Mouse (Mus musculus): ENCODE results near the gene Srprb.

DNA sequence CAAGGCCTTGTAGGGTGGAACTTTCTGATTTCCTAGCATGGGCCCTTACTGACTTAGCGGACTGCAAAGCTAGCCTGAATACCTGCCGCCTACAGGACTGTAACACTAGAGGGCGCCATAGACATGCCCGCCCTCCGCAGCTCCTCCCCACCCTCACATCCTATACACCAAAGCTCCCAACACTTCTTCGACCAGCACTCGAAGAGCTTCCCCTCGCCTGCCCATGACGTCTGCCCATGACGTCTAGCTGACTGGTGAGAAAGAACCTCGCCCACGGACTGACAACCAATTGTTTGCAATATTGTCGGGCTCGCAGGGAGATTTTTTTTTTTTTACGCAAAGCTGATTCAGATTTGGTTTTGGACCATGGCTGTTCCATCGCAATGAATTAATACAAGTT is 5.9 kb upstream of the Srprb start:
- TF ChIP-seq CTCF (IDR thresholded peaks at IDR 0.05; ENCODE audit: low read depth, low read length) (peak; percentile 93), POLR2A (IDR thresholded peaks at IDR 0.05; ENCODE audit: extremely low read depth, insufficient read depth, low read length) (0 out of 2 replicates have a peak, but pooled peaks have one; percentile 30)
